Mouse (Mus musculus) kidney, embryonic 16.5 days (tissue): ENCODE results near the gene Cdkn1a. TPM values are rescaled to one million over a fixed set of nuclear protein-coding genes. Genes with fewer than 3 reads are reported as not detected.

Experiments
- ATAC-seq: fragments of 200-750 bp; cut with Nextera tagmentation; 2 replicates; pipeline ENCODE4 v1.8.0; 2017; ENCODE audit warnings: moderate TSS enrichment; ENCODE audit not compliant: low FRiP score, low TSS enrichment
- H3K27ac ChIP-seq: fragments of 300-500 bp; sonication (generic); 2 replicates; pipeline ENCODE4 v1.5.1; 2014; ENCODE audit warnings: low read length
- H3K27me3 ChIP-seq: fragments of 300-500 bp; sonication (generic); 2 replicates; pipeline ENCODE4 v1.6.1; 2014; ENCODE audit warnings: low read length, control low read depth, mixed read lengths; ENCODE audit not compliant: insufficient read depth
- H3K36me3 ChIP-seq: fragments of 300-500 bp; sonication (generic); 2 replicates; pipeline ENCODE4 v1.6.1; 2014; ENCODE audit warnings: low read length, control low read depth, mixed read lengths; ENCODE audit not compliant: insufficient read depth
- H3K4me1 ChIP-seq: fragments of 300-500 bp; sonication (generic); 2 replicates; pipeline ENCODE4 v1.6.1; 2014; ENCODE audit warnings: low read length, control low read depth, mixed read lengths; ENCODE audit not compliant: insufficient read depth
- H3K4me2 ChIP-seq: fragments of 300-500 bp; sonication (generic); replicated peaks from 2 replicates; pipeline ENCODE4 v1.6.1; 2014; ENCODE audit warnings: low read depth, low read length
- H3K4me3 ChIP-seq: fragments of 300-500 bp; sonication (generic); 2 replicates; pipeline ENCODE4 v1.5.1; 2014; ENCODE audit warnings: mild to moderate bottlenecking, low read length
- H3K9ac ChIP-seq: fragments of 300-500 bp; sonication (generic); replicated peaks from 2 replicates; pipeline ENCODE4 v1.6.1; 2014; ENCODE audit warnings: low read length
- H3K9me3 ChIP-seq: fragments of 300-500 bp; sonication (generic); 2 replicates; pipeline ENCODE4 v1.6.1; 2016; ENCODE audit warnings: low read length, control low read depth
- WGBS: fragments of 180-500 bp; shearing (Covaris S2); extraction: QIAGEN DNeasy Blood & Tissue Kit; methylation state at CpG from one replicate; pipeline ENCODE4 v1.1.7; 2014; 5-methylcytosine and 5-hydroxymethylcytosine counted together
- polyA plus RNA-seq: library from polyadenylated mRNA; unstranded; fragments of >200 nt; fragmentation: Nextera tagmentation; extraction: Ambion mirVana; gene quantifications from 2 replicates; pipeline ENCODE4 v1.2.1, GENCODE M21; 2015

The Cdkn1a gene
- polyA plus RNA-seq, 1 experiment from 2014 or later, result 74.1 TPM

GRCm38 (mm10) chr17:29078519-29079383 is 12.0 kb upstream of the Cdkn1a start:
- H3K9ac ChIP-seq, result peak overlapping the region; percentile 37; the same call in 1 of the 2 replicates
- no peak overlapping the region for H3K27ac ChIP-seq
- no peaks in the 10 kb centered on the region for H3K36me3 ChIP-seq
- peaks cover 31% of the 10 kb centered on the region for H3K4me1 ChIP-seq
- peak overlapping the region; percentile 34 for H3K4me3 ChIP-seq
- peak overlapping the region; percentile 55 for H3K4me2 ChIP-seq
- ATAC-seq, result 0 out of 2 replicates have a peak, but pooled peaks have one; percentile 59
- no peaks in the 10 kb centered on the region for H3K27me3 ChIP-seq
- 12% methylated on average over 24 of the region's 25 CpGs for WGBS
- H3K9me3 ChIP-seq, result no peaks in the 10 kb centered on the region

- H3K36me3 ChIP-seq, result no peaks in the 10 kb centered on the region
- no peak overlapping the region for H3K4me3 ChIP-seq
- peaks cover 31% of the 10 kb centered on the region for H3K4me1 ChIP-seq
- H3K9ac ChIP-seq, result peak overlapping the region; percentile 13; the same call in 1 of the 2 replicates
- 5% methylated on average over 23 of the region's 23 CpGs for WGBS
- H3K27me3 ChIP-seq, result no peaks in the 10 kb centered on the region
- H3K27ac ChIP-seq, result no peak overlapping the region
- H3K9me3 ChIP-seq, result no peaks in the 10 kb centered on the region
- peak; percentile 57 for ATAC-seq
- peak overlapping the region; percentile 15; the same call in 1 of the 2 replicates for H3K4me2 ChIP-seq
Observed at GRCm38 (mm10) chr17:29080758-29081617, 9.8 kb upstream of the Cdkn1a start.

GRCm38 (mm10) chr17:29081618-29082381 is 9.0 kb upstream of the Cdkn1a start:
- H3K4me2 ChIP-seq, result peak overlapping the region; percentile 15
- H3K4me3 ChIP-seq, result no peak overlapping the region; the same call in 1 of the 2 replicates
- H3K9me3 ChIP-seq, result no peaks in the 10 kb centered on the region
- H3K27me3 ChIP-seq, result no peaks in the 10 kb centered on the region
- no peak for ATAC-seq
- H3K36me3 ChIP-seq, result no peaks in the 10 kb centered on the region
- H3K9ac ChIP-seq, result peak overlapping the region; percentile 13; the same call in 1 of the 2 replicates
- WGBS, result 15% methylated on average over 21 of the region's 21 CpGs
- H3K4me1 ChIP-seq, result peaks cover 31% of the 10 kb centered on the region
- H3K27ac ChIP-seq, result no peak overlapping the region

- Histone ChIP-seq H3K4me3 (no peak overlapping the region), H3K9ac (no peak overlapping the region), H3K36me3 (no peaks in the 10 kb centered on the region), H3K27ac (no peak overlapping the region), H3K4me1 (peaks cover 24% of the 10 kb centered on the region), H3K9me3 (no peaks in the 10 kb centered on the region), H3K4me2 (no peak overlapping the region), H3K27me3 (no peaks in the 10 kb centered on the region)
- no peak for ATAC-seq
- 90% methylated on average over 8 of the region's 8 CpGs for WGBS
Observed at GRCm38 (mm10) chr17:29083586-29083985, 7.2 kb upstream of the Cdkn1a start.

- Histone ChIP-seq H3K27me3 (no peaks in the 10 kb centered on the region), H3K4me1 (peaks cover 18% of the 10 kb centered on the region), H3K27ac (no peak overlapping the region), H3K36me3 (no peaks in the 10 kb centered on the region), H3K9me3 (no peaks in the 10 kb centered on the region), H3K4me3 (no peak overlapping the region), H3K4me2 (no peak overlapping the region), H3K9ac (no peak overlapping the region)
- WGBS, result 77% methylated on average over 7 of the region's 7 CpGs
- no peak for ATAC-seq
Observed at GRCm38 (mm10) chr17:29084656-29085055, 6.1 kb upstream of the Cdkn1a start.

GRCm38 (mm10) chr17:29085266-29085665 is 5.5 kb upstream of the Cdkn1a start:
- peaks cover 18% of the 10 kb centered on the region for H3K4me1 ChIP-seq
- no peaks in the 10 kb centered on the region for H3K9me3 ChIP-seq
- H3K27ac ChIP-seq, result no peak overlapping the region
- H3K27me3 ChIP-seq, result no peaks in the 10 kb centered on the region
- no peak for ATAC-seq
- H3K4me3 ChIP-seq, result no peak overlapping the region
- 76% methylated on average over 10 of the region's 10 CpGs for WGBS
- H3K4me2 ChIP-seq, result no peak overlapping the region
- H3K9ac ChIP-seq, result no peak overlapping the region
- no peaks in the 10 kb centered on the region for H3K36me3 ChIP-seq

- Histone ChIP-seq H3K27me3 (no peaks in the 10 kb centered on the region), H3K9ac (no peak overlapping the region), H3K9me3 (no peaks in the 10 kb centered on the region), H3K27ac (no peak overlapping the region), H3K4me1 (peaks cover 1% of the 10 kb centered on the region; the same call in 1 of the 2 replicates), H3K4me2 (no peak overlapping the region), H3K36me3 (no peaks in the 10 kb centered on the region), H3K4me3 (no peak overlapping the region)
- 83% methylated on average over 4 of the region's 4 CpGs for WGBS
- no peak for ATAC-seq
Observed at GRCm38 (mm10) chr17:29086916-29087315, 3.9 kb upstream of the Cdkn1a start.

- 33% methylated on average over 6 of the region's 6 CpGs for WGBS
- H3K27me3 ChIP-seq, result peaks cover 18% of the 10 kb centered on the region; the same call in 1 of the 2 replicates
- H3K9ac ChIP-seq, result no peak overlapping the region
- no peaks in the 10 kb centered on the region for H3K9me3 ChIP-seq
- no peak overlapping the region for H3K27ac ChIP-seq
- H3K4me1 ChIP-seq, result peaks cover 20% of the 10 kb centered on the region
- no peak for ATAC-seq
- H3K36me3 ChIP-seq, result no peaks in the 10 kb centered on the region
- H3K4me3 ChIP-seq, result no peak overlapping the region
- no peak overlapping the region for H3K4me2 ChIP-seq
Observed at GRCm38 (mm10) chr17:29091348-29091944, 670 bp downstream of the Cdkn1a start.

- no peaks in the 10 kb centered on the region for H3K36me3 ChIP-seq
- peaks cover 24% of the 10 kb centered on the region for H3K4me1 ChIP-seq
- no peak overlapping the region for H3K27ac ChIP-seq
- H3K4me2 ChIP-seq, result no peak overlapping the region
- 41% methylated on average over 5 of the region's 5 CpGs for WGBS
- peaks cover 18% of the 10 kb centered on the region; the same call in 1 of the 2 replicates for H3K27me3 ChIP-seq
- no peak overlapping the region for H3K9ac ChIP-seq
- no peaks in the 10 kb centered on the region for H3K9me3 ChIP-seq
- ATAC-seq, result no peak
- no peak overlapping the region for H3K4me3 ChIP-seq
Observed at GRCm38 (mm10) chr17:29092497-29092896, 1.7 kb downstream of the Cdkn1a start.
